Mouse (Mus musculus) heart, embryonic 15.5 days (tissue): ENCODE measurements around the gene Armc6. TPM values are rescaled to one million over a fixed set of nuclear protein-coding genes. Genes with fewer than 3 reads are reported as not detected.

ENCODE experiments used
- ATAC-seq: fragments of 200-750 bp; cut with Nextera tagmentation; replicated peaks from 2 replicates; pipeline ENCODE4 v1.8.0; 2017; ENCODE audit warnings: low read depth, moderate TSS enrichment; ENCODE audit not compliant: insufficient number of reproducible peaks, insufficient read depth, low FRiP score
- H3K27ac ChIP-seq: fragments of 300-500 bp; sonication (generic); 2 replicates; pipeline ENCODE4 v1.5.1; 2015; ENCODE audit warnings: mild to moderate bottlenecking, inconsistent platforms
- H3K27me3 ChIP-seq: fragments of 300-500 bp; sonication (generic); 2 replicates; pipeline ENCODE4 v1.6.1; 2015; ENCODE audit warnings: inconsistent platforms
- H3K36me3 ChIP-seq: fragments of 300-500 bp; sonication (generic); 2 replicates; pipeline ENCODE4 v1.6.1; 2015; ENCODE audit warnings: mild to moderate bottlenecking, inconsistent platforms
- H3K4me1 ChIP-seq: fragments of 300-500 bp; sonication (generic); replicated peaks from 2 replicates; pipeline ENCODE4 v1.6.1; 2015; ENCODE audit warnings: inconsistent platforms
- H3K4me2 ChIP-seq: fragments of 300-500 bp; sonication (generic); 2 replicates; pipeline ENCODE4 v1.6.1; 2015; ENCODE audit warnings: inconsistent platforms, mild to moderate bottlenecking, moderate library complexity
- H3K4me3 ChIP-seq: fragments of 300-500 bp; sonication (generic); 2 replicates; pipeline ENCODE4 v1.5.1; 2015; ENCODE audit warnings: mild to moderate bottlenecking, inconsistent platforms
- H3K9ac ChIP-seq: fragments of 300-500 bp; sonication (generic); 2 replicates; pipeline ENCODE4 v1.6.1; 2015; ENCODE audit warnings: mild to moderate bottlenecking, inconsistent platforms
- H3K9me3 ChIP-seq: fragments of 300-500 bp; sonication (generic); replicated peaks from 2 replicates; pipeline ENCODE4 v1.6.1; 2016; ENCODE audit warnings: inconsistent platforms
- WGBS: fragments of 180-500 bp; shearing (Covaris S2); methylation state at CpG from one replicate; pipeline ENCODE4 v1.1.7; 2015; ENCODE audit warnings: mixed read lengths; 5-methylcytosine and 5-hydroxymethylcytosine counted together
- polyA plus RNA-seq: library from polyadenylated mRNA; unstranded; fragments of >200 nt; fragmentation: Nextera tagmentation; extraction: Ambion mirVana; gene quantifications from 2 replicates; pipeline ENCODE4 v1.2.1, GENCODE M21; 2015

Gene Armc6
- polyA plus RNA-seq, 1 experiment from 2014 or later, result 16.4 TPM

DNA sequence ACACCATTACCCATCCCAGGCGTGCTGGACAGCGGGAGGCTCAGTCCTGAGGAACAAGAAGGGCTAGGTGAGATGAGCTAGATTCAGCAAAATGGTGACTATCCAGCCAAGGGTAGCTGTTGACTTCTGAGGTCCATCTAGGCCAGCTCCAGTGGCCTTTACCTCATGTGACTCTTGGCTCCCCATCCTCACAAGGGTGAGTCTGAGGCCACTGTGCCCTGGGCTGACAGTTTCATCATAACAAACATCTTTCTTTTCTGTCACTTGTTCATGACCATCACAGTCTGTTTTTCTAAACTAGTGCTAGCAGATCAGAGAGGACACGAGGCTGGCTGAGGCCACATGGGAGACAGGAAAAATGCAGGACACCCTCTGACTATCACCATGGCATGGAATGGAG lies 40.1 kb downstream of the Armc6 start:
- ATAC-seq, result no peak
- WGBS, result 82% methylated on average over 3 of the region's 3 CpGs
- Histone ChIP-seq H3K4me3 (no peak overlapping the region), H3K27ac (no peak overlapping the region), H3K27me3 (no peaks in the 10 kb centered on the region), H3K9me3 (no peaks in the 10 kb centered on the region), H3K4me2 (no peak overlapping the region), H3K4me1 (no peaks in the 10 kb centered on the region), H3K36me3 (no peaks in the 10 kb centered on the region; the same call in 1 of the 2 replicates), H3K9ac (no peak overlapping the region)

- Histone ChIP-seq H3K4me3 (no peak overlapping the region), H3K4me2 (no peak overlapping the region), H3K4me1 (no peaks in the 10 kb centered on the region), H3K27ac (no peak overlapping the region), H3K36me3 (no peaks in the 10 kb centered on the region; the same call in 1 of the 2 replicates), H3K27me3 (no peaks in the 10 kb centered on the region), H3K9ac (no peak overlapping the region), H3K9me3 (no peaks in the 10 kb centered on the region)
- no peak for ATAC-seq
- WGBS, result 67% methylated on average over 5 of the region's 5 CpGs
Observed at GRCm38 (mm10) chr8:70193238-70193637, 41.0 kb downstream of the Armc6 start.

DNA sequence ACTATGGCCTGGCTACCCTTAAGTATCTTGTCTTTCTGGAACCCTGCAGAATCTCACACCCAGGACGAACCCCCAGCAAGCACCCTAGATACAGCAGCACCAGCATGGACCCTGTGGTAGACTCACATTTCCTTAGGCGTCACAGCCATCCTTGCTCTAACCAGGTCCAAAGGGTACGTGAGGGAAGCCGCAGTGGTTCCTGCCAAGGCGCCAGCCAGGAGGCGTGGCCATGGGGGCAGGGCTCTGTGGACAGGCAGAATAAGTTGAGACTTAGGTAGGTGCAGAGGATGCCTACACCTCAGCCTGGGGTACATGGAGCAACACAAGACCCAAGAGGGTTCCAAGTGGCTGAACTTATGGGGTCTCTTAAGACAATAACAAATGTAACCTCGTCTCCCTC lies 45.6 kb downstream of the Armc6 start:
- Histone ChIP-seq H3K9me3 (no peaks in the 10 kb centered on the region), H3K4me3 (no peak overlapping the region), H3K4me2 (no peak overlapping the region), H3K4me1 (no peaks in the 10 kb centered on the region), H3K27me3 (no peaks in the 10 kb centered on the region), H3K9ac (no peak overlapping the region), H3K36me3 (peaks cover 10% of the 10 kb centered on the region; the same call in 1 of the 2 replicates), H3K27ac (no peak overlapping the region)
- no peak for ATAC-seq
- WGBS, result 59% methylated on average over 7 of the region's 7 CpGs

DNA sequence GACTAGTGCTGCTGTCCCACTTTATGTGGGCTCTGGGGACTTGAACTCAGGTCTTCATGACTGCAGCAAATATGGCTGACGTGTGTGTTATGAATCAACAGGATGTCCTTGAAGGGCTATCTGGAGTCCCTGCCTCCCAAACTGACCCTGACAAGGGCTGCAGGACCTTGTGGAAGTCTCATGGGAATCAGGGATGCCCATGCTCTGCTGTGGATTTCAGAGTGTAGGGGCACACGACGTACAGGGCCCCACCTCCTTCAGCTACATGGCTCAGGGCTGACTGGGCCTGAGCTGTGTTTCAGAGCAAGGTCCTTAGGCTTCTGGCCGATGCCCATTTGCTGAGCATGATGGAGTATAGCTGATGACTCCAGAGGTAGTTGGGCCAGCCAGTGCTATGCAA lies 51.1 kb downstream of the Armc6 start:
- 82% methylated on average over 4 of the region's 4 CpGs for WGBS
- no peak for ATAC-seq
- Histone ChIP-seq H3K27me3 (no peaks in the 10 kb centered on the region), H3K4me2 (no peak overlapping the region), H3K4me1 (no peaks in the 10 kb centered on the region), H3K27ac (no peak overlapping the region), H3K9me3 (no peaks in the 10 kb centered on the region), H3K9ac (no peak overlapping the region), H3K36me3 (peaks cover 47% of the 10 kb centered on the region), H3K4me3 (no peak overlapping the region)

GRCm38 (mm10) chr8:70181903-70182252 lies 52.4 kb downstream of the Armc6 start:
- Histone ChIP-seq H3K9me3 (no peaks in the 10 kb centered on the region), H3K27me3 (no peaks in the 10 kb centered on the region), H3K4me1 (no peaks in the 10 kb centered on the region), H3K4me3 (no peak overlapping the region), H3K27ac (no peak overlapping the region), H3K4me2 (no peak overlapping the region), H3K36me3 (peaks cover 44% of the 10 kb centered on the region), H3K9ac (no peak overlapping the region)
- no peak for ATAC-seq
- WGBS, result 29% methylated on average over 2 of the region's 2 CpGs

- H3K4me1 ChIP-seq, result no peaks in the 10 kb centered on the region
- no peaks in the 10 kb centered on the region for H3K9me3 ChIP-seq
- no peak overlapping the region for H3K27ac ChIP-seq
- no peak for ATAC-seq
- H3K36me3 ChIP-seq, result peaks cover 46% of the 10 kb centered on the region
- no peak overlapping the region for H3K4me2 ChIP-seq
- H3K9ac ChIP-seq, result no peak overlapping the region
- WGBS, result 74% methylated on average over 16 of the region's 16 CpGs
- H3K27me3 ChIP-seq, result no peaks in the 10 kb centered on the region
- H3K4me3 ChIP-seq, result no peak overlapping the region
Observed at GRCm38 (mm10) chr8:70181212-70181902, 52.9 kb downstream of the Armc6 start.

DNA sequence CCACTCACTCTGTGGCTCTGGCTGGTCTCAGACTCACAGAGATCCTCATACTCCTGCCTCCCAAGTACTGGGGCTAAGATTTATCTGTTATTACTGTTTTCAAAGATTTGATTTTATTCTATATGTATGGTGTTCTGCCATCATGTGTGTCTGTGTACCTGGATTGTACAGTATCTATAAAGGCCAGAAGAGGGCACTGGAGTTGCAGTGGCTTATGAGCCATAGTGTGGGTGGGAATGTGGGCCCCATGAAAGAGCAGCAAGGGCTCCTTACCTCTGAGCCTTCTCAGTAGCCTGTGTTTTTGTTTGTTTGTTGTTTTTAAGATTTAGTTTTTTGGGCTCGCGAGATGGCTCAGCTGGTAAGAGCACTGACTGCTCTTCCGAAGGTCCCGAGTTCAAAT lies 55.2 kb downstream of the Armc6 start:
- Histone ChIP-seq H3K27me3 (no peaks in the 10 kb centered on the region), H3K9me3 (no peaks in the 10 kb centered on the region), H3K36me3 (peaks cover 46% of the 10 kb centered on the region), H3K9ac (no peak overlapping the region), H3K4me1 (peaks cover 6% of the 10 kb centered on the region), H3K27ac (no peak overlapping the region), H3K4me2 (no peak overlapping the region), H3K4me3 (no peak overlapping the region)
- 97% methylated on average over 4 of the region's 4 CpGs for WGBS
- no peak for ATAC-seq

DNA sequence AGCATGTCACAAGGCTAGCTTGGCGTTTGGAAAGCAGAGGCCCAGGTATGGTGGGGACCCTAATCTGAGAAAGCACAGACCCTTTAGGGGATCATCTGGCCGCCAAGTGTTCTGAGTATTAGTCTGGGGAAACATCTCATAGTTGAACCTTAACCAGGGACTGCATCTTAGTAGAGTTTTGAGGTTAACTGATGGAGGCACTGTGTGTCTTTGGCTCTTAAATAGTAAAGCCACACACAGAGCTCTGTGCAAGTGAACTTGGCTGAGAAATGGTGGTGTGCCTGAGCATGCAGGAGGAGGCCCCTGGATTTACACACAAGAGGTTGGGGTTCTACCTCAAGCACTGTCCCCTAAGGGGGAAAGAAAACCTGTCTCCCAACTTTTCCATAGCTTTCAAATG lies 56.0 kb downstream of the Armc6 start:
- Histone ChIP-seq H3K4me1 (peaks cover 14% of the 10 kb centered on the region), H3K27me3 (no peaks in the 10 kb centered on the region), H3K4me3 (no peak overlapping the region), H3K27ac (no peak overlapping the region), H3K36me3 (peaks cover 44% of the 10 kb centered on the region), H3K4me2 (no peak overlapping the region), H3K9me3 (no peaks in the 10 kb centered on the region), H3K9ac (no peak overlapping the region)
- WGBS, result 84% methylated on average over 2 of the region's 2 CpGs
- no peak for ATAC-seq

DNA sequence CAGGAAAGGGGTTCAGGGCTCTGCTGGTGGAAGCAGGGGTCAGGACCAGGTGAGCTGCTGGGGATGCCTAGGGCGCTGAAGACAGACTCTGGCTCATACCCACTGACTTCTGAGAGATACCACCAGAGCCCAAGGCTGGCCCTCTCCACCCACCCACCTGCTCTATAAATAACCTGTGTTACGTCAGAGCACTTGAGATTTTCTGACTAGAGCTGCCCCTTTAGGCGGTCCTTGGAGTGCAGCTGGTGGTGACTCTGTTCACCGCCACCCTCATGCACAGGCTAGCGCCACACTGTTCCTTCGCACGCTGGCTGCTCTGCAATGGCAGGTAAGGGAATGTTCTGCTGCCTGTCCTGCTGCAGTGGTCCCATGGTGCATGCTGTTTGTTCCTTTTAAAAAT lies 60.2 kb downstream of the Armc6 start:
- Histone ChIP-seq H3K4me3 (peak overlapping the region; percentile 6), H3K27me3 (no peaks in the 10 kb centered on the region), H3K27ac (peak overlapping the region; percentile 60), H3K4me2 (peak overlapping the region; percentile 44), H3K9me3 (no peaks in the 10 kb centered on the region), H3K9ac (peak overlapping the region; percentile 30; the same call in 1 of the 2 replicates), H3K36me3 (peaks cover 12% of the 10 kb centered on the region; the same call in 1 of the 2 replicates), H3K4me1 (peaks cover 19% of the 10 kb centered on the region)
- peak; percentile 65 for ATAC-seq
- WGBS, result 48% methylated on average over 7 of the region's 7 CpGs

DNA sequence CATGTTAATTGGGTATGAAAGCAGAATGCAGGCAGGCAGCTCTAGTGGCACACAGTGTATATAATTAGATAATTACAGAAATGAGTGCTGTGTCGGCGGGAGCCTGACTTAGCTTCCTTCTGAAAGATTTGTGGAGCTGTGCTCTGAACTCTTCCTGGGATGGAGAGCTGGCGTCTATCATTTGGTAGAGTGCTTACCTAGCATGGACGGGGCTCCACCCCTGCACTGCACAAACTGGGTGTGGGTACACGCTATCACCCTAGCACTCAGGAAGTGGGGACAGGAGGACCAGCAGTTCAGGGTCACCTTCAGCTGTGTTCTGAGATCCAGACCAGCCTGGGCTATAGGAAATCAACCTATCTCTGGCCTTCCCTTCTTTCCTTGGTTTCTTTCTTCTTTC lies 60.9 kb downstream of the Armc6 start:
- peaks cover 9% of the 10 kb centered on the region; the same call in 1 of the 2 replicates for H3K36me3 ChIP-seq
- peaks cover 19% of the 10 kb centered on the region for H3K4me1 ChIP-seq
- no peak for ATAC-seq
- H3K27me3 ChIP-seq, result no peaks in the 10 kb centered on the region
- 68% methylated on average over 5 of the region's 5 CpGs for whole genome bisulfite sequencing
- no peak overlapping the region for H3K4me3 ChIP-seq
- H3K9ac ChIP-seq, result no peak overlapping the region
- H3K4me2 ChIP-seq, result peak overlapping the region; percentile 60
- no peaks in the 10 kb centered on the region for H3K9me3 ChIP-seq
- H3K27ac ChIP-seq, result peak overlapping the region; percentile 60; the same call in 1 of the 2 replicates

DNA sequence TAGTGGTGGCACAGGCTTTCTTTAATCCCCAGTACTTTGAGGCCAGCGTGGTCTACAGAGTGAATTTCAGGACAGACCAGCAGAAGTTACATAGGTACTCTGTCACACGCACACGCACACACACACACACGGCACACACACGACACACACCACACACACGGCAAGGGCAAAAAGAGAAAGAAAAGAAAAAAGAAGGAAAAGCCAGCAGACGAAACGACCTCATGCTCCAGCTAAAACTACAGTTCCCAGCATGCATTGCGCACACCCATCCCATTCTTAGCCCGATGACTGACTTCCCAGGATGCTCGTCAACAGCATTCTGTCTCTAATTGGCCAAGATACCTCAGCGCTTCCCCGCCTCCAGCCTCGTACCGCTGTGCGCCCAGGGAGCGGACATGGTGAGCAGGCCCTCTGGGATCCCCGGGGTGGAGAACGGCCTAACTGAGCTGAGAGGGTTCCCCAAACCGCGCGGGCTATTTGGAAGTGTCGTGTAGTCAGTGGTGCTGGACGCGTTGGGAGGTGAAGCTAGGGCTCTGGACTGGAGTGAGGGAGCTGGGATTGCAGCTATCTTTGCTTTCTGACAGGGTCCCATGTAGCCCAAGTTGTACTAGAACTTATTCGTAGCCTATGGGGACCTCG lies 62.1 kb downstream of the Armc6 start, which contains the start of gene Tmem161a:
TSS of gene Tmem161a (plus strand) at position 314 of the 639 bp plus-strand sequence.
- 2% methylated on average over 27 of the region's 27 CpGs for WGBS
- ATAC-seq, result peak; percentile 94
- peak within 1 kb of the TSS; percentile 66 for H3K4me3 ChIP-seq
- H3K4me1 ChIP-seq, result peaks cover 19% of the 10 kb centered on the region
- peak within 1 kb of the TSS; percentile 69 for H3K9ac ChIP-seq
- no peaks in the 10 kb centered on the region for H3K9me3 ChIP-seq
- H3K27ac ChIP-seq, result peak within 1 kb of the TSS; percentile 69
- H3K36me3 ChIP-seq, result peaks cover 5% of the 10 kb centered on the region; the same call in 1 of the 2 replicates
- peaks cover 3% of the 10 kb centered on the region for H3K27me3 ChIP-seq
- H3K4me2 ChIP-seq, result peak within 1 kb of the TSS; percentile 60

DNA sequence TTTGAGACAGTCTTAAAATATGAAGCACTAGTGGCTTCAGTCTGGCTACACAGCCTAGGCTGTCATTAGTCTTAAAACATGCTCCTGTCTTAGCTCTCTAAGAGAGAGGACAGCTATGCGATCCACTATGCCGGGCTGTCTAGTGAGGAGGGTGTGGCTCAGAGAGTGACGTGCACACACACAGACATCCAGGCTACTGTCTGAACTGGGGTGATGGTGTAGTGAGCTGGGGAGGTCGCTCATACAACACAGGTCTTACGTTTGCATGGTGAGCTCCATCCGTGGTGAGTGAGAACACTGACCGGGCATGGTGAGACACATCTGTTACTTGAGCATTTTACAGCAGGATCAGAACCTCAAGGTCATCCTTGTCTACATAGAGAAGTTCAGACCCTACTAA lies 63.0 kb downstream of the Armc6 start:
- Histone ChIP-seq H3K4me1 (peaks cover 26% of the 10 kb centered on the region), H3K27ac (no peak overlapping the region), H3K36me3 (no peaks in the 10 kb centered on the region), H3K27me3 (peaks cover 10% of the 10 kb centered on the region), H3K9ac (no peak overlapping the region), H3K4me3 (no peak overlapping the region), H3K4me2 (no peak overlapping the region), H3K9me3 (no peaks in the 10 kb centered on the region)
- no peak for ATAC-seq
- WGBS, result 85% methylated on average over 7 of the region's 7 CpGs
